Mouse (Mus musculus) common myeloid progenitor, adult 5-6 weeks (primary cell): ENCODE results near the gene Eif4b. TPM values are rescaled to one million over a fixed set of nuclear protein-coding genes. Genes with fewer than 3 reads are reported as not detected.

Experiments used
- ATAC-seq: replicated peaks from 2 replicates; pipeline ENCODE4 v1.8.0; 2016; ENCODE audit warnings: low read depth, mild to moderate bottlenecking, moderate TSS enrichment, inconsistent platforms; ENCODE audit not compliant: poor library complexity, severe bottlenecking
- total RNA-seq: library from RNA; stranded (forward); fragments of 200-1000, 187-1606 nt; gene quantifications from 2 replicates; pipeline ENCODE4 v1.2.3, GENCODE M21; 2017

The Eif4b gene
- total RNA-seq, 1 experiment from 2014 or later, result 502 TPM

DNA sequence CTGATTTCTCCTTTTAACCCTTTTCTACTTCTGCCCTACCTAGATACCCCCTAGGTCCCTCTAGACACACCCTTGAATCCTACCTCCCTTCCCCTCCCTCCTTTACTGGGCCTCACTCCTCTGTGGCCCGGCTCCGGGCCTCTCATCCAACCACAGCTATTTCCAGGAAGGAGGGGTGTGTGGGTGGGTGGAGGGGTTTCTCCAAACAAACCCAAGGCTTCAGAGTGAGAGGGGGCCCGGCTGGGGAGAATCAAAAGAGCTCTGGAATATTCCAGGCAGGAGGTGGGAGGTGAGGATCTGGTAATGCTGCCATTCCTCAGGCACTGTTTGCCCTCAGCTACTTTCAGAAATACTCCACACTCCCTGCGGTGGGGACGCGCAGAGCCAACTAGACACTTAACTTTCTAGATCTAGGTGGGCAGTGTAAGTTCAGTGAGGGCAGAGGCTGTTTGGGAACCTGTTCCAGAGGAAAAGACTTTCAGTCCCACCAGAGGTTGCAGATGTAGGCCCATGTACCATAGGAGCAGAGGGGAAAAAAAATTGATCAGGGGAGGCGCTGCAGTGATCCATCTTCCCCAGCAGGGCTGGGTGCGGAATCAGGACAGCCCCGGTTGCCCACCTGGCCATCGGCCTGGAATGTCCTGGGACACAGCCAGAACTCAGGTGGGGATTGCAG lies 27.6 kb downstream of the Eif4b start:
- no peak for ATAC-seq

DNA sequence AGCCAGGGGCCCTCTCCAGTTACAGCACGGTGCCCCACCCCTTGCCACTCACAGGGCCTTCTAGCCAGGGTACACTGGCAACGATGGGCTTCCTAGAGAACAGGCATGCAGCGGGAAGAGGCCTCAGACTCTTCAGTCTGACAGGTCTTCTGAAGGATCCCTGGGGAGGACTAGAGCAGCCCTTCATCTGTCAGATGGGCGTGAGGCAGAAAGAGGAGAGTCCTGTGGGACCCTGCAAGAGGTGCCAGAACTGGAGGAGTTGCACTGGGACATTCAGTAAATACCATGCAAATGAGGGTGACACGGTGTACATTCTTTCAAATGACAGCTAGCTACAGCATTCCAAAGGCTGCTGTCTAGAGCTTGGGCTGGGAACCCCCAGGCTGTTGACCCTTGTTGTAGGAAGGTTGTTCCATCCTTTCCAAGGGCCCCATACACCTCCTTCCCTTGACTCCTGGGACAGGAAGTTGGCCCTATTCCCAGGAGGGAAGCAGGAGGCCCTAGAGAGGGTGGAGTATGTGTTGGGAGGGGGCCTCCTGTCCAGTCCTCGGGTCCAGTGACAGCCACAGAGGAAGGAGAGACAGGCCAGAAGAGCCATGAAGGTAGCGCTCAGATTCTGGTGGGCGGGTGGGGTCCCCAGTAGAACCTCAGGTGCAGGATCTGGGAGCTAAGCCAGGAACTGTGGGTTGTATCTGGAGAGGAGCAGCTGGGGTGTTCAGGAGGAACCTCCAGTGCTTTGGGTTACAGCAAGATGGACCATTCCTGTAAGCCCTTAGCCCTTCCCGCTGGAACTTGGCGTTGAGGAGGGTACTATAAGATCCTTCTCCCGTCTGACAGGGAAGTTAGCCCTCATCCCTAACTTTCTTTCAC lies 28.3 kb downstream of the Eif4b start:
- ATAC-seq, result no peak

DNA sequence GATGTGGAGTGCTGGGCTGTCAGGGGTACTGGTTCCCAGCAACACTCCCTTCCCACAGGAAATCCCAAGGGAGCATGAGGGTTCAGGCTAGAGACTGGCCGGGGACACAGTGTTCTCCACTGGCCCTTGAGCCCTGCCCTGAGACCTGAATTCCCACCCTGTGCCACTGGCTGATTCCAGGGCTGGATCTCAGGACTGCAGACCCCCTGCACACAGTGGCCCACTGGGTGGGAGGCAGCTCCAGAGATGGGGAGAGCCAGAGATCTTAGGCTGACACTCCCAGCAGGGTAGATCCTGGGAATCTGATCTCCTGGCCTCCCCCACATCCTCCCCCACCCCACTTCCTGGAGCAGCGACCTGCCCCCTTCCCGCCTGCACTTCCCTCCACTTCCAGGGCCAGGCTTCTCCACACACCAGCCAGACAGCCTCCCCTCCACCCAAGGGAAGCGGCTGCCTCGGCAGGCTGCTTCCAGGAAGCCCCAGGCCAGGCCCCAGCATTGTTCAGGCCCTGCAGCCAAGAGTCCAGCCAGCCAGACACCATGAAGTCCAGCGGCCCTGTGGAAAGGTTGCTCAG lies 29.1 kb downstream of the Eif4b start:
- ATAC-seq, result no peak

- no peak for ATAC-seq
These were observed 29.9 kb downstream of the Eif4b start for GRCm38 (mm10) chr15:102103371-102103946.

GRCm38 (mm10) chr15:102103947-102104555 lies 30.5 kb downstream of the Eif4b start:
- ATAC-seq, result no peak

- ATAC-seq, result no peak
These were observed 31.8 kb downstream of the Eif4b start for GRCm38 (mm10) chr15:102105360-102105759.

GRCm38 (mm10) chr15:102105764-102106730 lies 32.5 kb downstream of the Eif4b start:
- ATAC-seq, result 0 out of 2 replicates have a peak, but pooled peaks have one; percentile 19

DNA sequence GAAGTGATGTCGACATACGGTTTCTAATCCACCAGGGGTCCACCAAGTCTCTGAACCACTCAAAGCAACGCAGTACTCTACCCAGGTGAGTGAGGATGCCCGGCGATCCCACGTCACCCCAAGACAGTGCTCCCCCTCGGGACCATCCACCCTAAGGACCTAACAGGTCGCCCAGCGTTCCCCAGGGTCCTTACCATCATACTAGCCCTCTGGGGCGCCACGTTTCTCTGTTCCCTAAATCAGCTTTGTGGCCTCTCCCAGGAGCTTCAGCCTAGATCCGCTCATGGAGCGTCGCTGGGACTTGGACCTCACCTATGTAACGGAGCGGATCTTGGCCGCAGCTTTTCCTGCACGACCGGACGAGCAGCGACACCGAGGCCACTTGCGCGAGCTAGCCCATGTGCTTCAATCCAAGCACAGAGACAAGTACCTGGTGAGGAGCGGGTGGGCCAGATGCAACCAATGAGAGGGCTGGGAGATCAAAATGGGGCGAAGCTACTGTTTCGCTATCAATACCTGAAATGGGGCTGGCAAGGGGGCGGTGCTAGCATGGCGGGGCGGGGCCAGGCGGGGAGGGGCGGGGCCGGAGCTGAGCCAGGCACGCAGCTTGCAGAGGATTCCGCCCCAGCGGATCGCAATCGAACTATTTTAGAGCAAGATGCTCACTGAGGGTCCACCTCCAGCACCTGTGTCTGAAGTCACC lies 33.3 kb downstream of the Eif4b start:
- ATAC-seq, result no peak

DNA sequence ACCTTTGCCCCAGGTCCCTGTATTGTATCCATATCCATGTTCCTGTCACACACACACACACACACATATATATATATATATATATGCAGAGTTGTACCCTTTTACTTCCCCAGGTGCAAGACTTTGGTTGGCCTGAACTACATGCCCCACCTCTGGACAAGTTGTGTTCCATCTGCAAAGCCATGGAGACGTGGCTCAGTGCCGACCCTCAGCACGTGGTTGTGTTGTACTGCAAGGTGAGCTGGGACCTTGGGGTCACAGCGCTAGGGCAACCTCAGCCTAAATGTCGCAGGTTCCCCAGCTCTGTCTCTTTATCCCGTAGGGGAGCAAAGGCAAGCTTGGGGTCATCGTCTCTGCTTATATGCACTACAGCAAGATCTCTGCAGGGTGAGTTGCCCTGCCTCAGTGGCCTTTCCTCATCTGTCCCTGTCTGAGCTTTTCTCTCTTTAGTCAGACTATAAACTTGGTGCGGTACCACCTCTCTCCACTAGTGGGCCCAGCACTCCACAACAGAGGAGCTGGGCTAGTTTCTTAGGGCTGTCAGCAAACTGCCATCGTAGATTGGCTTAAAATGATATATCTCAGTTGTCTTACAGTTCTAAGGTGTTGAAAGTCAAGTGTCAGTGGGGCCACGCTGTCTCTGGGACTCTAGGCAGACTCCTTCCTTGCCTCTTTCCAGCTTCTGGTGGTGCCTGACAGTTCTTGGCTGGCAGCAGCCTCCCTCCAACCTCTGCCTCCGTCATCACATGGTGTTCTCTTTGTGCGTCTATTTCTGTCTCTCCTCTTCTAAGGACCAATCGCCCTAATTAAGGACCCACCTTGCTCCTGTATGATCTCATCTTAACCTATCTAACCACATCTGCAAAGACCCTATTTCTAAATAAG lies 34.4 kb downstream of the Eif4b start:
- peak; percentile 61 for ATAC-seq

GRCm38 (mm10) chr15:102108651-102109525 lies 35.3 kb downstream of the Eif4b start:
- ATAC-seq, result peak; percentile 52

- ATAC-seq, result no peak
These were observed 36.7 kb downstream of the Eif4b start for GRCm38 (mm10) chr15:102110271-102110670.

GRCm38 (mm10) chr15:102110701-102111494 lies 37.3 kb downstream of the Eif4b start:
- ATAC-seq, result no peak

DNA sequence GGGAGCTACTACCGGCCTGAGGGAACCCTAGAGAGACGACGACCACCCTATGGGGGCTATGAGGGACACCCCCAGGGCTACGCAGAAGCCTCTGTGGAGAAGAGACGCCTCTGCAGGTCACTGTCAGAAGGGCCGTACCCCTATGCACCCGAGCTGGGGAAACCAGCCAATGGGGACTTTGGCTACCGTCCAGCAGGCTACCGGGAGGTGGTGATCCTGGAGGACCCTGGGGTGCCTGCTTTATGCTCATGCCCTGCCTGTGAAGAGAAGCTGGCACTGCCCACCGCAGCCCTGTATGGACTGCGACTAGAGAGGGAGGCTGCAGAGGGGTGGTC lies 37.9 kb downstream of the Eif4b start:
- no peak for ATAC-seq

DNA sequence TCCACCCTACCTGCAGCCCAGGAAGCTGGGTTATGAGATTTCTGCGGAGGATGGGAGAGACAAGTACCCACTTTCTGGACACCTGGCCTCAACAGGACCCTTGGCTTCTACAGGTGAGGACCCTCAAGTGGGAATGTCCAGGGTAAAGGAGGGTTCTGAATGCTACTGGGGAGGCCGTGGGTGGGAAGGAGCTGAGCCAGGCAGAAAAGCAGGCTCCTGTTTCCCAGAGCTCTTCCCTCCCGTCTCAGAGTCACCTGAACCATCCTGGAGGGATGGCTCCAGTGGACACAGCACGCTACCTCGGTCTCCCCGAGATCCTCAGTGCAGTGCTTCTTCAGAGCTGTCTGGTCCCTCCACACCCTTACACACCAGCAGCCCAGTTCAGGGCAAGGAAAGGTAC lies 38.6 kb downstream of the Eif4b start:
- ATAC-seq, result no peak

DNA sequence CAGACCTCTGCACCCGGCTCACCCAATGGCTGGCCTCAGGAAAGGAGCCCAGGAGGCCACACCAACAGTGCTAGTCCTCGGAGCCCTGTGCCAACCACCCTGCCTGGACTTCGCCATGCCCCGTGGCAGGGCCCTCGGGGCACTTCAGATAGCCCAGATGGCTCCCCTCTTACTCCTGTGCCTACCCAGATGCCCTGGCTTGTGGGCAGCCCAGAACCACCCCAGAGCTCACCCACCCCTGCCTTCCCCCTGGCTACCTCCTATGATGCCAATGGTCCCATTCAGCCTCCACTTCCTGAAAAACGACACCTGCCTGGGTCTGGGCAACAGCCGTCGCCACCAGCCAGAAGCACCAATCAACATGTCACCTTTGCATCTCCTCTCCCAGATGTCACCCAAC lies 39.3 kb downstream of the Eif4b start:
- no peak for ATAC-seq

DNA sequence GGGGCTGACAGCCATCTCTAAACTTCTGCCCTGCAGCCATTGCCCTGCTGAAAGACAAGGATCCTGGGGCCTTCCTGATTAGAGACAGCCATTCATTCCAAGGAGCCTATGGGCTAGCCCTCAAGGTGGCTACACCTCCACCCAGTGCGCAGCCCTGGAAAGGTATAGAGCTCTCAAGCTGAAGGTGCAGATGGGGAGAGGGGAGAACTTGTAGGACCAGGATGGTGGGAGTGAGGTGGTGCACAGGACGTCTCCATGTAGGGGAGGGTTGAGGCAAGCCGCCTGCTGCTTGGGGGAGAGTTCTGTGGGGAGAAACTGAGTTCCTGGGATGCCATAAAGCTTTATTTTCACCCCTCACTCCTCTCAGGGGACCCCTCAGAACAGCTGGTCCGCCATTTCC lies 40.1 kb downstream of the Eif4b start:
- no peak for ATAC-seq
